Mouse (Mus musculus): ENCODE data around the gene Rit1.

Rit1 gene

DNA sequence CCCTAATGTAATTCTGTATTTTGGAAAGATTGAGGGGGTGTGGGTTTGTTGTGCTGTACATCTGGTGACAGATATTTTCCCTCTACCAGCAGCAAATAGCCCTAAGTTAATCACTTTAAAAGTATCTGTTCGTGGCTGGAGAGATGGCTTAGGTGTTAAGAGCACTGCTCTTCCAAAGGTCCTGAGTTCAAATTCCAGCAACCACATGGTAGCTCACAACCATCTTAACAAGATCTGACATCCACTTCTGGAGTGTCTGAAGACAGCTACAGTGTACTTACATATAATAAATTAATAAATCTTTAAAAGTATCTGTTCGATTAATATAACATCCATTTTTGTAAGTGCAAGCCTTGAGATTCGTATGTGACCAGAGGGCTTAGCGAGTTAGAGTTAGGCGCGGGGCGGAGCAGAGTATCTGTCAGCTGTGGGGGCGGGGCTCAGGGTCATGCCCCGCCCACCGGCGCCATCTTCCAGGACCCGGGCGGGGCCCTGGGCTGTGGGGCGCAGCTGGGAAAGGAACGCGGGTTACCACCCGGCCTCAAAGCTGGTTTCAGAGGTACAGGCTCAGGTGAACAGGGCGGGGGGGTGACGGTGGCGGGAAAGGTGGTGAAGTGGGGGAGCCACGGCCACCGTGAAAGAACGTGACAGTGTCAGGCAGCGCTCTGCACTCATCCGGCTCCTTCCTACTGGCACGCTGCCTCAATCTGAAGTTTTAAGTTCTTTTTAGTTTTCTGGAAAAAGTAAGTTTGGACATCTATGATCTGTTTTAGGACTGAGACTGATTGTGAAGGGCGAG is at the start of gene Rit1:
Gene Rit1, plus strand, starts transcription at position 440 of the 799 bp plus-strand sequence.
- no peak for TF ChIP-seq GATA4 (IDR thresholded peaks at IDR 0.05; ENCODE audit: insufficient replicate concordance, low read length)

DNA sequence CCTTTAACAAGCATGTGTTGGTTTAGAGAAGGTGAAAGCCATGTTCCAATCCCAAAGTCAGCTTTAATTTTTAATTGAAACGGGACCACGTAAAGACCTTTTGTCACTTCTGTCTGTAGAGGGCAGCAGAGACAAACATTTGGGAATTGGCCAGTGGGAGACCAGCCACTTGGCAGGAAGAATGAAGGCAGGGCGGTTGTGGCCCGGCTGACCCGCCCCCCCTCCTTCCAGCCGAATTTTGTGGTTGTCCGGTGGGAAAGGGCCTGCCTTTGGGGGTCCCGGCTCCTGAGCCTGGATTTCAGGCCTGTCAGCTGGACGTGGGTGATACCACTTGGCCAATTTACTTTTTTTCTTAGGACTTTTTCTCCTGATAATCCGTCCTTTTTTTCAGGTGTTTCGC is 39.2 kb upstream of the Rit1 start:
- no peak for TF ChIP-seq GATA4 (IDR thresholded peaks at IDR 0.05; ENCODE audit: insufficient replicate concordance, low read length)

DNA sequence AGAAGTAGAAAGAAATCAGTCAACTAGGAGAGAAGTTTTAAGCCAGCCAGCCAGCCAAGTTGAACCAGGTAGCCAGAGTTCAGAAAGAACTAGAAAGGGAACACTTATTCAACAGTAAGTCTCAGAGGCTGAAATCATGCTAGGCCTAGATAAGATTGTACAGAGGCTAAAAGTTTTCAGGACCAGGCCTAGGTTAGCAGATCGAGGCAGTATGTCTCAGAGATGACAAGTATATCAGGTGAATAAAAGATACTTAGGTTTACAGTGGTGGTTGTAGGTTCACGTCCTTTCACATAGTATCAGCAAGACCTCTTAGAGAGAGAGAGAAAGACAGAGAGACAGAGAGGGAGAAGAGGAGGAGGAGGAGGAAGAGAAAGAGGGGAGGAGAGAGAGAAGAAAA is 32.8 kb upstream of the Rit1 start:
- TF ChIP-seq GATA4 (IDR thresholded peaks at IDR 0.05; ENCODE audit: insufficient replicate concordance, low read length), result no peak

DNA sequence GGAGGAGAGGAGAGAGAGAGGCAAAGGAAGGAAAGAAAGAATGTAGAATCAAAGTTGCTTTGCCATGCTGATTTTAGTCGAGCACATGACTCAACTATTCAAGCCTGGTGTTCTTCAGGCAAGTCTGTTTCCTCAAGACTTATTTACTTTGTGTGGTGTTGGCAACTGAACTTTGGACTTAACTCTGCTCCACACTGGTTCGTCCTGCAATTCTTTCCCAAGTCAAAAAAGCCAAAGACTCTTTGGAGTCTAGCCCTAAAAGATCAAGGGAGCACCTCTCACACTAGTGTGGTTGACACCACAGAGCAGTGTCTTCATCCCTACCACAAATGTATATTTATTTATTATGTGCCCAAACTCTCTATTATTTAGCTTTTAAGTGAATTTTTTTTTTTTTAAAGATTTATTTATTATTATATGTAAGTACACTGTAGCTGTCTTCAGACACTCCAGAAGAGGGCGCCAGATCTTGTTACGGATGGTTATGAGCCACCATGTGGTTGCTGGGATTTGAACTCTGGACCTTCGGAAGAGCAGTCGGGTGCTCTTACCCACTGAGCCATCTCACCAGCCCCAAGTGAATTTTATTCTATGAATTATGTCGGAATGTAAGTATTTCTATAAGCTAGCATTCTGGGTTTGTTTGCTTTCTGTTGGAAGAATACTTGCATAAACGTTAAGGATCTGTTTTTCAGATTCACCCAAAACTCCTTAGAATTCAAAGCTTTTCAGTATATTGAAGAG is 32.2 kb upstream of the Rit1 start:
- no peak for TF ChIP-seq GATA4 (IDR thresholded peaks at IDR 0.05; ENCODE audit: insufficient replicate concordance, low read length)

DNA sequence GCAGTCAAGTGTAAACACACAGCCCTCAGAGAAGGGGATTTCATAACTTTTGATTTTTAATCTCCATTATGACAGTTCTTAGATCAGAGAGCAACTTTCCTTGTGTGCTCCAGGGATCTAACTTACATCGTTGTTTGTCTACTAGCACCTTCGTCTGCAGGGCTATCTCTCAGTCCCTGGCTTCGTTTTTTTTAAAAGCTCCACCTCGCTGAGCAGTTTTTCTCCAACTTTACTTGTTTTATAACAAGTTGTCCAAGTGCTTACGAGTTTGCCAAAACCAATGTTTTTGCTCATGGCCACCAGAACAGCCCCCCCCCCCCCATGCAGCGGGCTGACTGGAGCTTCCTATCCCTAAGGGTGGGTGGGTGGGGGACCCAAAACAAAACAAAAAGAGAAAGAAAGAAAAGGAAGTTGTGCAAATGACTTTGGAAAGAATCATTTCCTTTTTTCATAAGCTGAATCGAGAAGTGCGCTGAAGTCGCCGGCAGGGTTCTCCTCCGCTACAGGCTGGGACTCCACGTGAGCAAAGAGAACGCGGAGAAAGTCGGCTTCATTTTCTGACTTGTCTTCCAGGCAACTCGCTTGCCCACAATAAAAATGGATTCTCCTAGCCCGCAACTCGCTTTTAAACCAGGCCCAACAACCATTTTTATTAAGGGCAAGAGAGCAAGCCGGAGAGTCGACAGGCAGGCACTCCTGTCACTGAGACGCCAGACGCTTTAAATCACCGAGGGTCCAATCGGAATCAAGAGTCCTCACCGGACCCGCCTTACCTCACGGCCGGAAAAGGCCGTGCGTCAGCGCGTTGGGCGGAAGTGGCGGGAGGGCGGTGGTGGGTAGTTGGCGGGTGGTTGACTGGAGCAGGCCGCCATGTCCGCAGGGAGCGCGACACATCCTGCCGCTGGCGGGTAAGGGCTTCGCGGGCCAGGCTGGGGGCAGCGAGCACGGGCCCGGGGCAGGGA is 31.4 kb upstream of the Rit1 start, which contains the start of gene Khdc4:
Gene Khdc4, plus strand, starts transcription at position 824 of the 962 bp plus-strand sequence.
- TF ChIP-seq GATA4 (IDR thresholded peaks at IDR 0.05; ENCODE audit: insufficient replicate concordance, low read length), result no peak

DNA sequence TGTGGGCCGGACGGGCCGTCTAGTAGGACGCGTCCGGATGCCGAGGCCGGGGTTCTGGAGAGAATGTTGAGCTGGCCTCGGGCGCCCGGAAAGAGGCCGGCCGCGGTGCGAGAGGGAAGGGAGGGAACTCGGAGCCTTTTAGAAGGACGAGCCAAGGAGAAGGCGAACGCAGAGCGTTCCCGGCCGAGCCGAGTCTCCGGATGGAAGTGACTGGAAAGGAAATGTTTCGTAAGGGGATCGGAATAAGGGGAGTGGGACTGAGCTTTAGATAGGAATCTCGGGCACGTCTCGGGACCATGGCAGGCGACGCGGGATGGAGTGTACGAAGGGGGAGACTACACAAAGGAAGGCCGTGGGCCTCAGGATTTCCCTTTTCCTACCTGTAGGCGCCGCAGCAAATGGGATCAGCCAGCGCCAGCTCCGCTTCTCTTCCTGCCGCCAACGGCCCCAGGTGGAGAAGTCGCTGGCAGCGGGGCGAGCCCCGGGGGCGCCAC is 30.6 kb upstream of the Rit1 start:
- peak; percentile 20; the same call in 1 of the 2 replicates for TF ChIP-seq GATA4 (IDR thresholded peaks at IDR 0.05; ENCODE audit: insufficient replicate concordance, low read length)

DNA sequence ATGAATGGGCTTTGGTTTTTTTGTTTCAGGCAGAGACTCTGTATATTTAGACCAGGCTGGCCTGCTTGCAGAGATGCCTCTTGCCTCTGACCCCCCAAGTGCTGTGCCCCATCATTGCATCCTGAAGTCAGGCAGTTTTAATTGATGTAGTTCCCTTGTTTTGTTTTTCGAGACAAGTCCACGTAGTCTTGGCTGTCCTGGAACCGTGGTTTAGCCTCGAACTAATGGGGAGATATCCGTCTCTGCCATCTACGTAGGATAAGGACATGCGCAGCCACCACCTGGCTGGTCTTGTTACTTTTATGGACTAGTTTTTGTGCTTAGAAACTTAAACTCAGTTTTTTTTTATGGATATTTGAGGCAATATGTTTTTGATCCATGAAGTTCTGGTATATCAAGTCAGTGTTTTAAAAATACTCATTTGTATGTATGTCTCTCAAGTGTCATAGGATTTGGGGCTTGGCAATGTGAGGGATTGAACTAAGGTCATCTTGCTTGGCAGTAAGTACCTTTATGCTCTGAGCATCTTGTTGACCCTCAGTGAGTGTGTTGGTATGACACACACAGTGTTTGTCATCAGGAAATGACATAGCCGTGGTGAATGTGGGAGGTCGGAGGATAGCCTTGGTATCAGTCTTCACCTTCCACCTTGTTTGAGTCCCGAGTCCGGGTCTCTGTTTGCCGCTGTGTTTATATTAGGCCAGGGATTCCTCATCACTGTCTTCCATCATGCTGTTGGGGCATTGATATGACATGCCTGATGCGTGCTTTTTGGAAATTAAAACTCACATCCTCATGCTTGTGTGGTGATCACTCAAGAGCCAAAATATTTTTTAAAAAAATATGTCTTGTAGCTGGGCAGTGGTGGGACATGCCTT is 29.7 kb upstream of the Rit1 start:
- no peak for TF ChIP-seq GATA4 (IDR thresholded peaks at IDR 0.05; ENCODE audit: insufficient replicate concordance, low read length)

DNA sequence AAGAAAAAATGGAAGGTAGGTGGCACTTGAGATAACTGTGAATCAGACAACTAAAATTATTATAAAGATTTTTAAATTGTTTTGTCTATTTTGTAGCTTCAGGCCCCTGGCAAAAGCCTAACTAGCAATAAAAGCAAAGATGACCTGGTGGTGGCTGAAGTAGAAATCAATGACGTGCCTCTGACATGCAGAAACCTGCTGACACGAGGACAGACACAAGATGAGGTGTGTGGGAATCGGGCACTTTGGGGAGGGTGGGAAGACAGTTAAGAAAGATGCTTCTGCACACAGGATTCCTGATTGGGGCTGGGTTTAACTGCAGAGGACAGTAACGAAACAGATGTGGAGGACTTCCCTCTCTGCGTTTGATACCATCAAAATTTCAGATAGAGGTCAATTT is 27.6 kb upstream of the Rit1 start:
- TF ChIP-seq GATA4 (IDR thresholded peaks at IDR 0.05; ENCODE audit: insufficient replicate concordance, low read length), result no peak

DNA sequence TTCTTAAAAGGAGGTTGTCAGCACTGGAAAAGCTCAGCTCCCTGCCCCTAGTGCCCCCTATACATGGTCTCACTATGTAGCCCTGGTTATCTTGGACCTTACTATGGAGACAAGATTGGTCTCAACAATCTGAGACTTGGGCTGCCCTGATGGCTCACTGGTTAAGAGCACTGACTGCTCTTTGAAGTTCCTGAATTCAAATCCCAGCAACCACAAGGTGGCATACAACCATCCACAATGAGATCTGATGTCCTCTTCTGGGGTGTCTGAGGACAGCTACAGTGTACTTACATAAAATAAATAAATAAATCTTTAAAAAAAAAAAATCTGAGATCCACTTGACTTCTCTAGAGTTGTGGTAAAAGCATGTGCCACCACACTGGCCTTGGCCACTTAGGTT is 21.1 kb upstream of the Rit1 start:
- TF ChIP-seq GATA4 (IDR thresholded peaks at IDR 0.05; ENCODE audit: insufficient replicate concordance, low read length), result no peak

DNA sequence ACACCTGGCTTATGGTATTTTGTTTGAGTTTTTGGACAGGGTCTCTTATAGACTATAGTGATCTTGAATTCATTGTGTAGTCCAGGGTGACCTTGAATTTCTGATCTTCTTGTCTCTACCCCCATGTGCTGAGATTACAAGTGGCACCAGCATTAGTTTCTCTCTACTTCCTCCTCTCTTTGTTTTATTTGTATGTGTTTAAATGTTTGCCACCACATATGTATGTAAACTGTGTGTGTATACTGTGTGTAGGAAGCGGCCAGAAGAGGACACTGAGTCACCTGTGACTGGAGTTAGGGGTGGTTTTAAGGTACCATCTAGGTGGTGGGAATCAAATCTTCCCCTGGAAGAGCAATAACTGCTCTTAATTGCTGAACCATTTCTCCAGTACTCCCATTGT is 18.6 kb upstream of the Rit1 start:
- no peak for TF ChIP-seq GATA4 (IDR thresholded peaks at IDR 0.05; ENCODE audit: insufficient replicate concordance, low read length)

DNA sequence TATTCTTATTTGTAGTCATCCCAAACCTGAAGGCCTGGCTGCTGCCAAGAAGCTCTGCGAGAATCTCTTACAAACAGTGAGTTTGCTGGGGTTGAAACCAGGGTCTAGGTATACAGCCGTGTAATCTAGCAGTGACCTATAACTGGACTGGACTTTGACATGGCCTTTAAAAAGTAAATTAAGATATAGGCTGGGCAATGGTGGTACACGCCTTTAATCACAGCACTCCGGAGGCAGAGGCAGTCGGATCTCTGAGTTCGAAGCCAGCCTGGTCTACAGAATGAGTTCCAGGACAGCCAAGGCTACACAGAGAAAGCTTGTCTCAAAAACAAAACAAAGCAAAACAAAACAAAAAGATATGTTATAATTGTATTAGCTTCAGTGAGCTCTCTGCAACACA is 17.8 kb upstream of the Rit1 start:
- no peak for TF ChIP-seq GATA4 (IDR thresholded peaks at IDR 0.05; ENCODE audit: insufficient replicate concordance, low read length)

DNA sequence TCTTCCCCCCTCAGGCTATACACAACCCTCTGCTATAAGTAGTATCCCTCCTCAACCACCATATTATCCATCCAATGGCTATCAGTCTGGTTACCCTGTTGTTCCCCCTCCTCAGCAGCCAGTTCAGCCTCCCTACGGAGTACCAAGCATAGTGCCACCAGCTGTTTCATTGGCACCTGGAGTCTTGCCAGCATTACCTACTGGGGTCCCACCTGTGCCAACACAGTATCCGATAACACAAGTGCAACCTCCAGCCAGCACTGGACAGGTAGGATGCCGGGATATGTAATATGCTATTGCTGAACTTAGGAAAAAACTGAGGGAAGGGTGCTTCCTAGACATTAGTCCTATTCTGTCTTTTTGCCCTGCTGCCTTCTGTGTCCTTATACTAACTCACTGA is 16.4 kb upstream of the Rit1 start:
- TF ChIP-seq GATA4 (IDR thresholded peaks at IDR 0.05; ENCODE audit: insufficient replicate concordance, low read length), result no peak

DNA sequence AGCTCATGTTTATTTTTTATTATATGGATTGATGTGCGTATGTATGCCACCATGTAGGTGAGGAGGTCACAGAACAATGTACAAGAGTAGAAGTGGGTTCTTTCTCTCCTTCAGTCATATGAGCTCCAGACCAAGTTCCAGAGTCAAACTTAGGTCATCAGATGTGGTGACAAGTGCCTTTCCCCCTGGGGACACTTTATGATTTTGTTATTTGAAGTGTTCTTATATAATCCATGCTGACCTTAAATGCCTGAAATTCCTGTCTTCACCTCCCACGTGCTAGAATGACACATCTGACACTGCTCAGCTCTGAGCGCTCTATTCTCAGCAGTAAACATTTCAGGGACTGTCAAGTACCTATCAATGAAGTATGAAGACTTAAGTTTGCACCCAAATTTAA is 15.4 kb upstream of the Rit1 start:
- TF ChIP-seq GATA4 (IDR thresholded peaks at IDR 0.05; ENCODE audit: insufficient replicate concordance, low read length), result no peak

DNA sequence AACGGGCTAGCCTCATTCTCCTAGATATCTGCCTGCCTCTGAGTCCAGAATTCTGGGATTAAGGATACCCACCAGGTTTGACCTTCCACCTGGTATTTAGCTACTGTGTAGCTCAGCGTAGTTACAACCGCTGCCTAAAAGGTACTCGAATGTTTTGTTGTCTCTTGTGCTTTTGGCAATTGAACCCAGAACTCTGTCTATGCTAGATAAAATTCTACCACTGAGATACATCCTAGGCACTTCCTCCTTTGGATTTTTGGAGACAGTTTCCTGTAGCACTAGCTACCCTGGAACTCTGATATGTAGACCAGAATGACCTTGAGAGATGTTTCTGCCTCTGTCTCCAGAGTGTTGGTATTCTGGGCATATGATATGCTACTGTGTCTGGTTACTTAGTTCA is 2.9 kb upstream of the Rit1 start:
- TF ChIP-seq GATA4 (IDR thresholded peaks at IDR 0.05; ENCODE audit: insufficient replicate concordance, low read length), result no peak

All from liver, adult (tissue).